In genomic region chr11:71429739-71430138, GRCm38 (mm10) we compare ENCODE assay signal across 16 mouse cellular contexts.
DNase-seq lines count a peak whose midpoint lies in the region; ATAC-seq and TF ChIP-seq lines count a peak whose summit lies in the region.
"Had no signal": no experiment of that assay in that cellular context is flagged by ENCODE, and none has a peak within 500 bp of the region (broad histone marks: within the 10 kb centered on the region; RNA-seq: fewer than 3 reads in every experiment).

No protein-coding gene starts in this region.

- peak; percentile 45 for DNase-seq in adrenal gland, adult 2 months
- no peak for DNase-seq in adrenal gland, postnatal 14 days
- DNase-seq in kidney, postnatal 10 days = peak; percentile 15
- no peak for DNase-seq in kidney, adult 2 months
- DNase-seq in Muller cell, postnatal 12 days (ENCODE audit: inconsistent ontology term) = peak; percentile 47
- peak; percentile 28 for DNase-seq in mesoderm, embryonic 11.5 days (ENCODE audit: low read depth, low spot score)
- DNase-seq in left cerebral cortex, postnatal 36 days (ENCODE audit: low spot score in 2 of 2) = no peak
- DNase-seq: cerebellum, adult 8-10 months; gastrocnemius, postnatal 10 days; lung, postnatal 36 days; thymus, postnatal 25 days had no signal

- TF ChIP-seq CTCF in kidney, adult 2 months (conservative IDR thresholded peaks at IDR 0.05; ENCODE audit: insufficient read depth, insufficient read length, low read depth, low read length) = no peak

- TF ChIP-seq POLR2A in kidney, adult 2 months (IDR thresholded peaks at IDR 0.05; ENCODE audit: low read depth, low read length) = no peak

- intact Hi-C loops in left cerebral cortex, postnatal 36 days (cut with DNase I) = loop anchor here (10.0 kb wide), 1 partner anchor 325 kb away; no protein-coding TSS in a partner anchor

- H3K36me3 ChIP-seq in kidney, adult 2 months (ENCODE audit: control insufficient read depth, insufficient read depth, low read length) = no peaks in the 10 kb centered on the region
- H3K36me3 ChIP-seq: embryonic facial prominence, embryonic 12.5 days; limb, embryonic 15.5 days; midbrain, embryonic 10.5 days had no signal

- no peak overlapping the region for H3K27ac ChIP-seq in kidney, adult 2 months (ENCODE audit: insufficient read depth, low read depth, low read length)
- H3K27ac ChIP-seq: embryonic facial prominence, embryonic 12.5 days; limb, embryonic 15.5 days; midbrain, embryonic 10.5 days; stomach, postnatal 0 days had no signal

- no peaks in the 10 kb centered on the region for H3K4me1 ChIP-seq in kidney, adult 2 months (ENCODE audit: control insufficient read depth, insufficient read depth, low read length)
- H3K4me1 ChIP-seq: embryonic facial prominence, embryonic 12.5 days; limb, embryonic 15.5 days had no signal

- ATAC-seq in monocyte, adult 5-6 weeks (replicated peaks; ENCODE audit: insufficient number of reproducible peaks, low FRiP score, low TSS enrichment, poor library complexity, severe bottlenecking) = no peak

- WGBS in kidney, adult 2 months = 31% methylated on average over 22 of the region's 22 CpGs

- no peaks in the 10 kb centered on the region for H3K27me3 ChIP-seq in kidney, adult 2 months (replicated peaks; ENCODE audit: control insufficient read depth, insufficient read depth, low read length)
- H3K27me3 ChIP-seq: embryonic facial prominence, embryonic 12.5 days; limb, embryonic 15.5 days had no signal

- H3K4me3 ChIP-seq in kidney, adult 2 months (ENCODE audit: insufficient read depth, low read depth, low read length) = no peak overlapping the region
- H3K4me3 ChIP-seq: embryonic facial prominence, embryonic 12.5 days; limb, embryonic 15.5 days; midbrain, embryonic 10.5 days had no signal

Comparison
In these comparisons a context has a peak if more than half of its experiments do, and no peak if none do; other contexts are left out.
1. DNase-seq: peak in adrenal gland, adult 2 months (single experiment), kidney, postnatal 10 days (single experiment), Muller cell, postnatal 12 days (single experiment) and mesoderm, embryonic 11.5 days (single experiment); none in adrenal gland, postnatal 14 days (single experiment), kidney, adult 2 months (single experiment) and left cerebral cortex, postnatal 36 days (0 of 2).